Mouse (Mus musculus): ENCODE measurements around the gene Prkd2.

DNA sequence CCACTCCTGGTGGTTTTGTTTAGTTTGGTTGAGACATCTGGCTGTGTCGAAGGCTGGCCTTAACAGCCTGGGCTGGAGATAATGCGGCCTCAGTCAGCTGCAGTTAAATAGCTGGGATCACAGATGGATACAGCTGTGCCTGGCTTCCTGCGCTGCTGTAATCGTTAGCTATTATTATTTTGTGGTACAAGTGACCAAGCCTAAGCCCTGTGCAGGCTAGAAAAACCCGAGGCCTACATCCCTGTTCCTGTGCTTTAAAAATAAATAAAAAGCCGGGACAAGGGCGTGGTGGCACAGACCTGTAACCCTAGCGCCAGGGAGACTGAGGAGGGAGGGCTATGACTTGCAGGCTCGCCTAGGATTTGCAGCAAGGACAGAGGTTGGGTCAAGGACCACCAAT is 34.1 kb upstream of the Prkd2 start:
- TF ChIP-seq E2F4 (IDR thresholded peaks at IDR 0.05; ENCODE audit: insufficient read depth) (no peak), POLR2A (IDR thresholded peaks at IDR 0.05; ENCODE audit: insufficient read length, low read depth) (no peak), MAX (IDR thresholded peaks at IDR 0.05; ENCODE audit: low read depth) (no peak), TCF12 (IDR thresholded peaks at IDR 0.05; ENCODE audit: insufficient read depth, poor library complexity, severe bottlenecking) (no peak), TCF3 (IDR thresholded peaks at IDR 0.05; ENCODE audit: insufficient read length, low read depth) (no peak), MYOD1 (IDR thresholded peaks at IDR 0.05; ENCODE audit: control insufficient read depth in 1 of 3, insufficient read length in 2 of 3, low read depth in 2 of 3) (no peak), USF1 (IDR thresholded peaks at IDR 0.05; ENCODE audit: low read depth) (no peak), REST (IDR thresholded peaks at IDR 0.05; ENCODE audit: insufficient read depth, insufficient read length) (no peak), POLR2AphosphoS2 (IDR thresholded peaks at IDR 0.05; ENCODE audit: insufficient read length, low read depth) (no peak), CEBPB (IDR thresholded peaks at IDR 0.05; ENCODE audit: insufficient read depth, poor library complexity, severe bottlenecking) (no peak), SRF (IDR thresholded peaks at IDR 0.05; ENCODE audit: control insufficient read depth, insufficient read length, low read depth) (no peak)
